17 mouse cellular contexts compared by ENCODE assay signal in the genomic region with DNA sequence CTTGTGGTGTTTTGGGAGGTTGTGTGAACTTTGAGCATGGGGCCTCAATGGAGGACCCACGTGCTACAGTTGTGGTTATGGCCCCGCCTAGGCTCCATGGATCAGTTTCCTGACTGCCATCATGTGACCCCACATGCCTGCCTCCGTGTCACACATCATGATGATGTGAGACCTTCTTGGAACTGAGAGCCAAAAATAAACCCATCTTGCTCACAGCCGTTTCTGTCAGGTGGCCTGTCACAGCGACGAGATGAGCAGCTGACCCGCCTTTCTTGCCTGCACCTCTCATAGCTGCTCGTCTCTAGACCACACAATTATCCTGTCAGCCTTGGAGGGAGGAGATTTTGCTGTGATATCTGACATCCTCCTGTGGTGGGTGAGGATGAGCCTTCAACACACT.
DNase-seq lines count a peak whose midpoint lies in the region; ATAC-seq lines count a peak whose summit lies in the region.
"Had no signal": no experiment of that assay in that cellular context is flagged by ENCODE, and none has a peak within 500 bp of the region (broad histone marks: within the 10 kb centered on the region; RNA-seq: fewer than 3 reads in every experiment).

No protein-coding gene starts in this region.

- H3K9ac ChIP-seq in heart, embryonic 15.5 days, result no peak overlapping the region
- H3K9ac ChIP-seq: embryonic facial prominence, embryonic 13.5 days; hindbrain, embryonic 14.5 days; limb, embryonic 12.5 days had no signal

- WGBS in heart, embryonic 15.5 days, result 49% methylated on average over 8 of the region's 8 CpGs

- H3K4me2 ChIP-seq in heart, embryonic 15.5 days, result no peak overlapping the region
- H3K4me2 ChIP-seq: embryonic facial prominence, embryonic 13.5 days; hindbrain, embryonic 14.5 days; limb, embryonic 12.5 days had no signal

- H3K4me1 ChIP-seq in heart, embryonic 15.5 days (replicated peaks), result peaks cover 12% of the 10 kb centered on the region
- H3K4me1 ChIP-seq: embryonic facial prominence, embryonic 13.5 days had no signal

- DNase-seq in heart, postnatal 36 days, result no peak
- peak; percentile 80 for DNase-seq in thymus, postnatal 0 days (ENCODE audit: low spot score)
- no peak for DNase-seq in spleen, postnatal 10 days (ENCODE audit: low spot score in 2 of 2)
- no peak for DNase-seq in cerebellum, adult 9-11 months
- no peak for DNase-seq in retina, embryonic 14.5 days (ENCODE audit: low spot score)
- DNase-seq: cerebellum, postnatal 25 days; heart, adult 18-20 months; kidney, adult 18-20 months; kidney, postnatal 36 days had no signal

- no peak overlapping the region for H3K27ac ChIP-seq in heart, embryonic 15.5 days
- H3K27ac ChIP-seq: embryonic facial prominence, embryonic 13.5 days; hindbrain, embryonic 14.5 days; limb, embryonic 12.5 days; midbrain, embryonic 10.5 days had no signal

- ATAC-seq in heart, embryonic 15.5 days (replicated peaks; ENCODE audit: insufficient number of reproducible peaks, insufficient read depth, low FRiP score, low read depth), result peak; percentile 36; the same call in 1 of the 2 replicates
- peak; percentile 82 for ATAC-seq in CD4-positive, CD25-positive, alpha-beta regulatory T cell, adult 4 months
- peak; percentile 32 for ATAC-seq in common myeloid progenitor, adult 5-6 weeks (replicated peaks; ENCODE audit: low read depth, poor library complexity, severe bottlenecking)
- ATAC-seq: Patski had no signal

- H3K4me3 ChIP-seq in heart, embryonic 15.5 days, result no peak overlapping the region
- H3K4me3 ChIP-seq: embryonic facial prominence, embryonic 13.5 days; limb, embryonic 12.5 days; midbrain, embryonic 10.5 days had no signal

- no peaks in the 10 kb centered on the region for H3K36me3 ChIP-seq in heart, embryonic 15.5 days
- H3K36me3 ChIP-seq: embryonic facial prominence, embryonic 13.5 days; limb, embryonic 12.5 days; midbrain, embryonic 10.5 days had no signal

- H3K27me3 ChIP-seq in heart, embryonic 15.5 days, result no peaks in the 10 kb centered on the region
- H3K27me3 ChIP-seq: embryonic facial prominence, embryonic 13.5 days; limb, embryonic 12.5 days had no signal

- intact Hi-C loops in heart, postnatal 36 days (cut with DNase I), result no loop called here

- no peaks in the 10 kb centered on the region for H3K9me3 ChIP-seq in heart, embryonic 15.5 days (replicated peaks)
- H3K9me3 ChIP-seq: embryonic facial prominence, embryonic 13.5 days; limb, embryonic 12.5 days; midbrain, embryonic 10.5 days had no signal

Comparison
In these comparisons a context has a peak if more than half of its experiments do, and no peak if none do; other contexts are left out.
1. ATAC-seq: peak in every context shown above with its lines; median percentile 82 in CD4-positive, CD25-positive, alpha-beta regulatory T cell, adult 4 months; 36 in heart, embryonic 15.5 days; 32 in common myeloid progenitor, adult 5-6 weeks.